ENCODE assay signal across 31 mouse cellular contexts in genomic region chr17:35261651-35262050, GRCm38 (mm10). TPM values are rescaled to one million over a fixed set of nuclear protein-coding genes. Genes with fewer than 3 reads are reported as not detected.
DNase-seq lines count a peak whose midpoint lies in the region; TF ChIP-seq lines count a peak whose summit lies in the region.
"Had no signal": no experiment of that assay in that cellular context is flagged by ENCODE, and none has a peak within 500 bp of the region (broad histone marks: within the 10 kb centered on the region; RNA-seq: fewer than 3 reads in every experiment).

No protein-coding gene starts in this region.

- TF ChIP-seq EP300 in heart, adult 2 months (IDR thresholded peaks at IDR 0.05; ENCODE audit: insufficient read depth, low read depth, low read length) = no peak

- intact Hi-C loops in heart, adult 2 months (cut with DNase I) = no loop called here
- intact Hi-C loops in heart, postnatal 36 days (cut with DNase I) = no loop called here

- H3K9ac ChIP-seq in heart, adult 2 months (ENCODE audit: low read depth, low read length) = no peak overlapping the region
- H3K9ac ChIP-seq: forebrain, embryonic 13.5 days; heart, embryonic 13.5 days; hindbrain, embryonic 13.5 days; lung, embryonic 15.5 days; midbrain, embryonic 13.5 days; neural tube, embryonic 15.5 days had no signal

- no peaks in the 10 kb centered on the region for H3K27me3 ChIP-seq in heart, adult 2 months (ENCODE audit: control insufficient read depth, insufficient read depth, low read length)

- H3K4me1 ChIP-seq in heart, adult 2 months (ENCODE audit: control insufficient read depth, insufficient read depth, low read length) = peaks cover 3% of the 10 kb centered on the region

- peaks cover 3% of the 10 kb centered on the region for H3K36me3 ChIP-seq in heart, adult 2 months (ENCODE audit: control insufficient read depth, insufficient read depth, low read length)
- peaks cover 18% of the 10 kb centered on the region; the same call in 1 of the 2 replicates for H3K36me3 ChIP-seq in macrophage (ENCODE audit: inconsistent target)
- H3K36me3 ChIP-seq: heart, embryonic 13.5 days; lung, embryonic 15.5 days; midbrain, embryonic 13.5 days; neural tube, embryonic 15.5 days had no signal

- H3K4me3 ChIP-seq in heart, adult 2 months = no peak overlapping the region
- no peak overlapping the region for H3K4me3 ChIP-seq in macrophage (ENCODE audit: inconsistent target)
- H3K4me3 ChIP-seq: forebrain, embryonic 13.5 days; midbrain, embryonic 13.5 days; neural tube, embryonic 15.5 days had no signal

- peak overlapping the region; percentile 90; the same call in 1 of the 2 replicates for H3K27ac ChIP-seq in heart, adult 2 months
- peak overlapping the region; percentile 90 for H3K27ac ChIP-seq in macrophage
- H3K27ac ChIP-seq: forebrain, embryonic 13.5 days; heart, embryonic 13.5 days; hindbrain, embryonic 13.5 days; lung, embryonic 15.5 days; midbrain, embryonic 13.5 days; neural tube, embryonic 15.5 days had no signal

- DNase-seq in cerebellum, adult 8-10 months = peak; percentile 6
- no peak for DNase-seq in cerebellum, adult 18-20 months
- no peak for DNase-seq in heart, adult 2 months
- DNase-seq in heart, postnatal 36 days = no peak
- peak; percentile 16 for DNase-seq in A20 (ENCODE audit: low read depth, low spot score)
- no peak for DNase-seq in natural killer cell, adult 2 months (ENCODE audit: low spot score in 2 of 2)
- DNase-seq: adrenal gland, postnatal 14 days; cerebellum, postnatal 25 days; gastrocnemius, postnatal 36 days; kidney, adult 8-10 months; kidney, postnatal 10 days; layer of hippocampus, adult 9-11 months; liver; retina, postnatal 1 day; right cerebral cortex, postnatal 14 days; thymus, postnatal 14 days had no signal

- no peak for TF ChIP-seq CTCF in heart, adult 2 months (IDR thresholded peaks at IDR 0.05)

- no peaks in the 10 kb centered on the region for H3K79me2 ChIP-seq in heart, adult 2 months (replicated peaks; ENCODE audit: control insufficient read depth, insufficient read depth, low read length)
- peaks cover 30% of the 10 kb centered on the region for H3K79me2 ChIP-seq in macrophage (ENCODE audit: inconsistent target)

- no peak for TF ChIP-seq POLR2A in heart, adult 2 months (IDR thresholded peaks at IDR 0.05; ENCODE audit: insufficient read depth, low read depth, low read length)

- 81% methylated on average over 13 of the region's 13 CpGs for WGBS in heart, adult 2 months
- WGBS in macrophage (ENCODE audit: missing documents) = 95% methylated on average over 13 of the region's 13 CpGs

RNA-seq across cellular contexts. Expression of gene H2-D1, which starts 0.9 kb away (rescaled TPM):
- total RNA-seq in heart, adult 2 months (2021) = 100 to 1,000 TPM; 105 to 131 TPM
- polyA plus RNA-seq in heart, adult 2 months (2012; rRNA removed) = 222 and 286 TPM in 2 replicates
- 100 to 1,000 TPM in 1 of 2 experiments, 10 to 100 TPM in 1; 87.6 to 133 TPM for total RNA-seq in heart, postnatal 36 days (2021)
- total RNA-seq in macrophage (2018; cell fraction: chromatin; rRNA removed) = 1,000 to 10,000 TPM; 1,047 to 3,424 (median 2,210) TPM
- 1,000 to 10,000 TPM; 3,633 to 6,553 (median 5,167) TPM for total RNA-seq in macrophage (2018; cell fraction: cytosol; rRNA removed)
- total RNA-seq in macrophage (2018; cell fraction: nucleus; rRNA removed) = over 10,000 TPM in 1 of 26 experiments, 1,000 to 10,000 TPM in 25; 2,886 to 10,022 (median 6,458) TPM
- 2,972 to 5,352 TPM (median 3,334 TPM) in 3 replicates for polyA plus RNA-seq in macrophage (2018)

RNA-seq across cellular contexts. Expression of gene Ddx39b, which starts 20.1 kb away (rescaled TPM):
- 10 to 100 TPM; 82.3 to 83.4 TPM for total RNA-seq in heart, adult 2 months (2021)
- 148 and 178 TPM in 2 replicates for polyA plus RNA-seq in heart, adult 2 months (2012; rRNA removed)
- total RNA-seq in heart, postnatal 36 days (2021) = 10 to 100 TPM; 83.3 to 97.3 TPM
- 100 to 1,000 TPM; 305 to 692 (median 502) TPM for total RNA-seq in macrophage (2018; cell fraction: chromatin; rRNA removed)
- 100 to 1,000 TPM in 13 of 26 experiments, 10 to 100 TPM in 13; 75.9 to 135 (median 100) TPM for total RNA-seq in macrophage (2018; cell fraction: cytosol; rRNA removed)
- 100 to 1,000 TPM; 313 to 609 (median 458) TPM for total RNA-seq in macrophage (2018; cell fraction: nucleus; rRNA removed)
- polyA plus RNA-seq in macrophage (2018) = 113 to 158 TPM (median 122 TPM) in 3 replicates

RNA-seq across cellular contexts. Expression of gene Nfkbil1, which starts 26.1 kb away (rescaled TPM):
- total RNA-seq in heart, adult 2 months (2021) = 1 to 10 TPM; 6.5 to 8.2 TPM
- polyA plus RNA-seq in heart, adult 2 months (2012; rRNA removed) = 3.9 and 5.0 TPM in 2 replicates
- total RNA-seq in heart, postnatal 36 days (2021) = 1 to 10 TPM; 8.0 to 8.5 TPM
- 10 to 100 TPM in 24 of 26 experiments, 1 to 10 TPM in 2; 6.7 to 47.8 (median 25.9) TPM for total RNA-seq in macrophage (2018; cell fraction: chromatin; rRNA removed)
- 10 to 100 TPM in 22 of 26 experiments, 1 to 10 TPM in 4; 8.7 to 22.2 (median 18.1) TPM for total RNA-seq in macrophage (2018; cell fraction: cytosol; rRNA removed)
- total RNA-seq in macrophage (2018; cell fraction: nucleus; rRNA removed) = 10 to 100 TPM in 22 of 26 experiments, 1 to 10 TPM in 4; 8.6 to 27.7 (median 18.6) TPM
- 8.3 to 16.7 TPM (median 14.8 TPM) in 3 replicates for polyA plus RNA-seq in macrophage (2018)

RNA-seq across cellular contexts. Expression of gene Atp6v1g2, which starts 28.2 kb away (rescaled TPM):
- 1 to 10 TPM; 3.0 to 3.2 TPM for total RNA-seq in heart, adult 2 months (2021)
- 6.4 and 10.1 TPM in 2 replicates for polyA plus RNA-seq in heart, adult 2 months (2012; rRNA removed)
- 1 to 10 TPM; 2.0 to 2.6 TPM for total RNA-seq in heart, postnatal 36 days (2021)
- 10 to 100 TPM in 18 of 26 experiments, 1 to 10 TPM in 8; 4.2 to 28.2 (median 14.3) TPM for total RNA-seq in macrophage (2018; cell fraction: chromatin; rRNA removed)
- total RNA-seq in macrophage (2018; cell fraction: cytosol; rRNA removed) = 1 to 10 TPM; 2.2 to 6.6 (median 3.8) TPM
- total RNA-seq in macrophage (2018; cell fraction: nucleus; rRNA removed) = 10 to 100 TPM in 10 of 26 experiments, 1 to 10 TPM in 16; 4.8 to 33.5 (median 8.2) TPM
- 5.0 to 12.5 TPM (median 6.9 TPM) in 3 replicates for polyA plus RNA-seq in macrophage (2018)

RNA-seq across cellular contexts. Expression of gene Gm16181, which starts 41.0 kb away (rescaled TPM):
- total RNA-seq in heart, adult 2 months (2021) = not detected
- 2.1 and 3.2 TPM in 2 replicates for polyA plus RNA-seq in heart, adult 2 months (2012; rRNA removed)
- not detected for total RNA-seq in heart, postnatal 36 days (2021)
- total RNA-seq in macrophage (2018; cell fraction: chromatin; rRNA removed) = 10 to 100 TPM in 3 of 26 experiments, 1 to 10 TPM in 12, not detected in 11; 2.4 to 18.5 (median 7.6) TPM
- total RNA-seq in macrophage (2018; cell fraction: cytosol; rRNA removed) = 1 to 10 TPM in 11 of 26 experiments, under 1 TPM in 7, not detected in 8; 0.51 to 4.6 (median 1.3) TPM
- total RNA-seq in macrophage (2018; cell fraction: nucleus; rRNA removed) = 10 to 100 TPM in 7 of 26 experiments, 1 to 10 TPM in 14, not detected in 5; 1.2 to 30.6 (median 7.2) TPM
- polyA plus RNA-seq in macrophage (2018) = not detected in 3 replicates
- total RNA-seq: gastrocnemius, postnatal 36 days; left cerebral cortex, adult 18-20 months; left cerebral cortex, postnatal 14 days; megakaryocyte-erythroid progenitor cell, adult 5-6 weeks had no signal
- polyA plus RNA-seq: embryonic facial prominence, embryonic 11.5 days; heart, embryonic 13.5 days; large intestine, adult 2 months; limb, embryonic 11.5 days; liver, embryonic 16.5 days; neural tube, embryonic 15.5 days; small intestine, adult 2 months had no signal

Comparison
In these comparisons a context has a peak if more than half of its experiments do, and no peak if none do; other contexts are left out.
1. DNase-seq: peak in cerebellum, adult 8-10 months (single experiment) and A20 (single experiment); none in cerebellum, adult 18-20 months (0 of 2), heart, adult 2 months (0 of 2), heart, postnatal 36 days (0 of 2) and natural killer cell, adult 2 months (0 of 2).